Mouse (Mus musculus): ENCODE measurements around the gene Tcirg1.

Tcirg1 gene

DNA sequence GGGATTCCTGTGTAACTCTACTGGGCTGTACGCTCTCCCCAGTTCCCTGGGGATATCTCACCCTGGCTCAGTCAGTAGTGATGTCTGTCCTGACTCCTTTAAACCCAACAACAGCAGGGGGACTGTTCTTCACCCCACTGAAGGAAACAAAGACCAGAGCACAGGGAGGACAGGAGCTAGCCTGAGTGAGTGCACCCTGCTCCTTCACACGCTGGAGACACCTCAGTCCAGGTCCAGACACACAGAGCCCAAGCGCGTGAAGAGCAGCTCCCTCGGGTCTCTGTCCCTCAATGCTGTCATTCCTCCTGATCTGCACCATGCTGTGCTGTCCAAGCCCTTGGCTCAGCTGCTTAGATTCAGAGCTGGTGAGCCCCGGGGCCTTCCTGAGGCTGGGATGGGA lies 19.8 kb upstream of the Tcirg1 start:
- no peak for DNase-seq (ENCODE audit: low spot score)

GRCm38 (mm10) chr19:3926279-3926678 lies 19.3 kb upstream of the Tcirg1 start:
- no peak for DNase-seq (ENCODE audit: low spot score)

GRCm38 (mm10) chr19:3925859-3926258 lies 18.9 kb upstream of the Tcirg1 start:
- DNase-seq (ENCODE audit: low spot score), result no peak

GRCm38 (mm10) chr19:3924868-3925267 lies 17.9 kb upstream of the Tcirg1 start:
- no peak for DNase-seq (ENCODE audit: low spot score)

- no peak for DNase-seq (ENCODE audit: low spot score)
These were observed 17.3 kb upstream of the Tcirg1 start for GRCm38 (mm10) chr19:3924190-3924589.

- DNase-seq (ENCODE audit: low spot score), result no peak
These were observed 16.7 kb upstream of the Tcirg1 start for GRCm38 (mm10) chr19:3923586-3923985.

DNA sequence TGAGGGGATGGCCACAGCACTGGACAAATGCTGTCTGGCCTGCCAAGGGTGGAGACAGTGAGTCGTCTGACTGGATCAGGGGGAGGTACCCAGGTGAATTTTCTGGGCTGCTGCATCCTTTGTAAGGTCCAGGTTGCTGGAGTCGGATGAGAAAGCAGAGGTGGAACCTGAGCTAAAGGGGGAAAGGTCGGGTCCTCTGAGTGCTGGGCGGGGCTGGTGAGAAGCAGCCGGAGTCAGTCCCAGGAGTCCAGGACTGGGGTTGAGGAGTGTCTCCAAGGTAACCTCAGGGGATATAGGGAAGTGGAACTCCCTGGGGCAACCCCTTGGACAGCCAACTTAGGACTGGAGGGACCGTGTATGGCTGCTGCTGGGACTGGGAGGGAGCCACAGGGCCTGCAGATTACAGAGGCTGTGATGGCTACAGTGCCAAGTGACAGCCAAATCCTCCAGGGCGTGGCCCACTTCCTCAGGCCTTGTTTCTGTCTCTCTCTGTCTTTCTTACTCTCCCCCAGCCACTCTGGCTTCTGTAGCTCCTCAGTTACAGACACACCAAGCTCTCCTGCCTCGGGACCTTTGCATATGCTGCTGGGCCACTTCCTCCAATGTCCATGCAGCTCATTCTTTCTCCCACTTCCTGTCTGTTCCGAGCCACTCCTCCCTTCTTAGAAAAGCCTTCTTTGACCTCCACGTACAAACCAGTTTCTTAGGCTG lies 15.9 kb upstream of the Tcirg1 start:
- no peak for DNase-seq (ENCODE audit: low spot score)

GRCm38 (mm10) chr19:3919928-3920327 lies 13.0 kb upstream of the Tcirg1 start:
- no peak for DNase-seq (ENCODE audit: low spot score)

GRCm38 (mm10) chr19:3916727-3917126 lies 9.8 kb upstream of the Tcirg1 start:
- DNase-seq (ENCODE audit: low spot score), result no peak

DNA sequence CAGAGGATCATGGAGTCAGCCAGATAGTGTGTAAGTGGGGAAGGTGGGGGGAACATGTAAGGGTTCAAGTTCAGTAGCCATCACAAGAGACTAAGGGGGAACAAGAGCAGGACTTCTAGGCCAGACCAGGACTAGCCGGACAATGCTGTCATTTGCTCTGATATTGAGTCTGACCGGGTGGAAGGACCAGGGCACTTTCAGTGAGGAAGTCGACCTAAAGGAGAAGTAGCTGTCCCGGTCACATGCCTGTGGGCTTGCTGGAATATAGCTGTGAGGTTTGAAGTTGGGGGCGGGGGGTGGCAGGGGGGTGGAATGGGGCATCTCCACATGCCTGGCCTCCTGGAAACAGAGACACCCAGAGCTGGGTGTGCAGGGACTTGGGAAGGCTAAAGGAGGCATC lies 7.6 kb upstream of the Tcirg1 start:
- no peak for DNase-seq (ENCODE audit: low spot score)

DNA sequence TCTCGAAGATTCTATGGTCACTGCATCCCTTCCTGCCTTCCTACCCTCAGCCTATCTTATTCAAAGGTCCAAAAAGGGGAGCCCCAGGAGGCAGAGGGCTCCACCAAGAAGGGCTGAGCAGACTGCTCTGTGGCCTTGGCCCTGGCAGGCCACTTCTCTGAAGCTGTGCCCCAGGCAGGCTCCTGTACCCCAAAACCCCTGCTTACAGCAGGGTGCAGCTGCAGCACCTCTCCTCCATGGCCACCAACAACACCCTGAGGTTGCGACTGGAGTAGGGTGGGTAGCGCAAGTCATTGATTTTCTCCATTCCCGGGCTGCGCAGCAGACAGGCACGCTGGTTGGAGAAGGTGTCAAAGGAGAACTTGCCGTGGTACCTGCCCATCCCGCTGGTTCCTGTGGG lies 6.8 kb upstream of the Tcirg1 start:
- DNase-seq (ENCODE audit: low spot score), result no peak

DNA sequence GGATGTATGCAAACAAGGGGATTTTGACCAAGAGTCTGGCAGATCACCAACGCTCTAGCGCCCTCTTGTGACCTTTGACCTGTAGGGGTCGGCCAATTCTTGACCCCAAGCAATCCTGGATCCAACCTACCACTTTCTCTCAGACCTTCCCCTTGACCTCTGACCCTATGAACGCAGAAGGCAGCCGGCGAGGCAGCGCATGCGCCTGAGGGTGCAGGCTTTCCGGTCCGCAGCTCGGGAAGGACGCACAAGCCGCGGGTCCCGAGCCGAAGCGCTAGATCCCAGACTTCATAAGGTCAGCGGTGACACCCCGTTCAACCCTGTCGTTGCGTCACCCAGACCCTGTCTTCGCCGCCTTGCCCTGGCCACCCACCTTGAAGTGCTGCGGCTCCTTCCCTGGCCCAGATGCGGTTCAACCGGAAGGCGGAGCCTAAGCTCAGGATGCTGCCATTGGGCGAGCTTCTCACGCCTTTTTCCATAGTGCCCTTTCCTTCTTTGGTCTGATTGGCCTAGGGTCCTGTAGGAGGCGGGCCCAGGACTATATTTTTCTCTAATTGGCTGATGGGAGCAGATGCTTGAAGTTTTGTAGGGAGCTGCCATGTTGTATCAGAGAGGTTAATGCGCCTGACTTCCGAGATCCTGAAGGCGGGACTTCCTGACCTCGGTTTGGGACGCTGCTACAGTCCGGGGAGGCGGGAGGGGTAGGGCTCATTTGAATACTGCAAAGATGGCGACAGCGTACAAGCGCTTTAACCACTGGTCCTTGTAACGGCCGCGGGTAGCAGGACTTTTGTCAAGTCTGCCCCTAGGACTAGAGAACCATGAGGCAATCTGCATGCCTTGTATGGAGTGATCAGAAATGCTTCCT lies 5.6 kb upstream of the Tcirg1 start, which contains the start of gene Ndufs8:
TSS of gene Ndufs8 (minus strand) at position 438 of the 868 bp plus-strand sequence.
- DNase-seq (ENCODE audit: low spot score), result peak; percentile 98

DNA sequence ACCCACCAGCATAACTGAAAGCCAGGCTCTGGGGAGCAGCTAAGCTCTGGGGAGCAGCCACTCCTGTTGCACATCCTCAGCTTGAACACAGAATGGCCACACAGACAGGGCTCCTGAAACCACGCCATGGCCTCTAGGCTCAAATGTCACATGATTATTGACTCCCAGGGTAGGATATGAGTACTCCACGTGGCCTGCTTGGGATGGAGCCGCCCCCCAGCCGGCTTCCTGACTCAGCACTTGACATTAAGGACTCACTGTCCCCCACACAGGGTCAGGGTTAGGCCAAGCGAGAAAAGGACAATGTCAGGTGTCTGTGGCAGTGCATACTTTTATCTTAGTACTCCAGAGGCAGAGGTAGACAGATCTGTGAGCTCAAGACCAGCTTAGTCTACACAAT lies 3.3 kb upstream of the Tcirg1 start:
- no peak for DNase-seq (ENCODE audit: low spot score)

DNA sequence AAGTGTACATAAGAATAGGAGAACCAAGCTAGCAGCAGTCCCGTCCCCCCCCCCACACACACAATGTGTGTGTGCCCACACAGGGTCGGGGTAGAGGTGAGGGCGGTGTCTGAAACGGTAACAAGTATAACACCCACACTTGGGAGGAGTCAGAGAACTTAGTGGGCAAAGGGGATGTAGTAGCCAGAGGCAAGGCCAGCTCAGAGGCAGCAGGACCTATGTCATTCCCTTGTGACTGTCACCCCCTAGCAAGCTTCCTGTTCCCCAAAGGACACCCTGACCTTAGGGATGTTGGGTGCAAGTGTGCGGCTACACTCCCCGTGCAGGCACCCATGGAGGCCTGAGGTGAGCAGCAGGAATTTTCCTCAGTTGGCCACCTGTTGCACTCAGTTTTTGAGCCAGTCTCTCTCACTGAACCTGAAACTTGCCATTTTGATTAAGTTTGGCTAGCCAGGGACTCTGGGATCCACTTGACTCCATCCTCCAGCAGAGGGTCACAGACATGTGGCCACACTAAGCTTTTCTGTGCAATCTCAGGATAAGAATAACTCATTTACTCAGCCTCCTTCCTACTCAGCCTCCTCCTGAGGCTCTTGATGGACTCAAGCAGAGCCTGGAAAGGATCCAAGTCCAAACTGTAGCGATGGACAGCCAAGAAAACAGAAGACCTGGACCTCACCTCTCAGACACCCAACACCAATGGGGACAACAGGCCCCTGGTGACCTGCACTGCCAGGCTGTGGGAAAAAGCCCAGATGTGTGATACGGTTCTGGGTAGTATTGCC lies 1.1 kb upstream of the Tcirg1 start:
- no peak for DNase-seq (ENCODE audit: low spot score)

DNA sequence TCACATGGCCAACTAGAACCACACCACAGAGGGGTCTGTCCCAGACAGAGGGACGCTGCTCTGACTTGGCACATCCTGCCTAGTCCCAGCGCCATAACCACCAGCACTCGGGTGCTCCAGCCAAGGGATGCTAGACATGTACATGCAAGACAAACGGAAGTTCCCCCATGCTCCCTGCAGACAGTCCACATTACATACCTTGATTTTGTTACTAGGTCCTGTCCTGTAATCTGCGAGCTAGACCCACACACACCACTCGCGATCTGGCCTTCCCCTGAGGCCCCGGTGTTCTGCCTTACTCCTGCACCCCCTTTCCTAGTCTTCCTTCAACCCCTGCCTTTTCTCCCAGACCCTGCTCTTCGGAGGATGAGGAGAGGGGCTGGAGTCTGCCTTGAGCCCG lies 607 bp downstream of the Tcirg1 start:
- no peak for DNase-seq (ENCODE audit: low spot score)

GRCm38 (mm10) chr19:3905261-3905969 lies 1.5 kb downstream of the Tcirg1 start:
- no peak for DNase-seq (ENCODE audit: low spot score)

DNA sequence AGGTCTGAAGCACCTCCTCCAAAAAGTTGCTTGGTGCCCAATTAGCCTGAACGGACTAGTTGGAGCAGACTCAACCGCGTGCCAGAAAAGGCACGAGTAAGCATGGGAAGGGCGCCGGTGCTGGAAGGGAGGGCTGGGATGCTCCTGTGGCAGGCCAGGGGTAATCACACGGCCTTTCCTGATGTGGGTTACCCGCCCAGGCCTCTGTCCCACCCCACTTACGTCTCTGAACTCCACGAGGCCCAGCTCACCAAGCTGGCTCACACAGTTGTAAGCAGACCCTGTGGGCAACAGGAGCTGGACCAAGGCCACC lies 2.6 kb downstream of the Tcirg1 start:
- no peak for DNase-seq (ENCODE audit: low spot score)

DNA sequence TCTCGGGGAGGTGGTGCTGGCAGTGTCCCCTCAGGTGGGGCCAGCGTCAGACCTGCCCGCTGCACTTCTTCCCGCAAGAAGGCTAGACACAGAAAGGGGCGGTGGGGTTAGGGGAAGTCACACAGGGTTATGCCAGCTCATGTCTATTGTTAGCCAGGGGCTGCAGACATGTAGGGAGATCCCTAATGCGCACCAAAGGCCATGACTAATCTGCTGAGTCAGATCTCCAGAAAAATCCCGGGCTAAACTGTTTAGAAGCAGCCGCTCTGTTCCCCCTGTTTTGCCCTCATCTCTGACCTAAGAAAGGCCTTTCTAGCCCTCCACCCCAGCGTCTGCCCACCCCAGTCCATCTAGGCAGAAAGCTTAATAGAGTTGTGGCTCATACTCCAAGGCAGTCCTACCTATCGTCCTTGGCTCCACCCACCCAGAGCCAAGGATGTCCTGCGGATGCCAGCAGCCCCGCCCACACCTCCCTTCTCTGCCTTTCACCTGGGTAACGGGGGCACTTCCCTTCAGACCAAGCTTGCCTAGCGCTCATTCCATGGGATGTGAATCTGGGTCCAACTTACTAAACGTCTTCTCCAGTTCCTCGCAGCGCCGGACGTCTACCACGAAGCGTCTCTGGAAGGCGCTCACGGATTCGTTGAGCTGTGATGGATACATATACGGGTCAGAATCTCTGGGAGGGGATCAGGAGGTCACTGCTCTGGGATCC lies 3.1 kb downstream of the Tcirg1 start:
- no peak for DNase-seq (ENCODE audit: low spot score)

DNA sequence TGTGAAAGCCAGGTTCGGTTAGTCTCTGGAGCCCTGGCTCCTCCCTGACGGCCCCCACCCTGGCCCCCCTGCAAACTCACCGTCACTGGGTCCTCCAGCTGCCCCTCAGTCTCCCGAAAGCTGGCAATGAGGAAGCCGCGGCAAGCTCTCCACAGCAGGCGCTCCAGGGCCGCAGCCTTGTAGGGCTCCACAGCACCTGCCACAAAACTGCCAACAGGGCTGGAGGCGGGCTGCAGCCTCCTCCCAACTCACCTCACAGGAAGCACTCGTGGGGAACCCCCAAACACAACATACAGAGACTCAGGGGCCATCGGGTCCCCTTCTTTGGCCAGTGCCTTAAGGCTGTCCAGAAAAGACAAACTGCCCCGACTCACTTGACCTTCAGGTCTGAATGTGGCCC lies 4.0 kb downstream of the Tcirg1 start:
- no peak for DNase-seq (ENCODE audit: low spot score)

- DNase-seq (ENCODE audit: low spot score), result no peak
These were observed 7.3 kb downstream of the Tcirg1 start for GRCm38 (mm10) chr19:3899618-3900017.

GRCm38 (mm10) chr19:3898952-3899351 lies 8.0 kb downstream of the Tcirg1 start:
- DNase-seq (ENCODE audit: low spot score), result no peak

- DNase-seq (ENCODE audit: low spot score), result no peak
These were observed 9.4 kb downstream of the Tcirg1 start for GRCm38 (mm10) chr19:3897557-3897956.
